Mouse (Mus musculus) neural tube, postnatal 0 days (tissue): ENCODE measurements around the gene Actr3b. TPM values are rescaled to one million over a fixed set of nuclear protein-coding genes. Genes with fewer than 3 reads are reported as not detected.

ENCODE experiments used
- polyA plus RNA-seq: library from polyadenylated mRNA; unstranded; fragments of >200 nt; fragmentation: Nextera tagmentation; extraction: Ambion mirVana; gene quantifications from 2 replicates; pipeline ENCODE4 v1.2.1, GENCODE M21; 2015

The Actr3b gene
- polyA plus RNA-seq = 62.5 and 63.0 TPM in 2 replicates

GRCm38 (mm10) chr5:25759460-25760409 is at the start of gene Actr3b:
Actr3b (plus strand) TSS chr5:25759997.

Other genes with a start within 250 kb of the Actr3b start
- gene Cct8l1, start 243.9 kb upstream of the Actr3b start, polyA plus RNA-seq = 0.08 TPM in 1 of 2 replicates, not detected in the other
- 3.9 and 4.9 TPM in 2 replicates for gene Xrcc2, start 54.2 kb upstream of the Actr3b start, polyA plus RNA-seq
- 0.17 TPM in 2 replicates for gene Gm21663, start 182.4 kb downstream of the Actr3b start, polyA plus RNA-seq
- gene Gm21671, start 194.4 kb downstream of the Actr3b start, polyA plus RNA-seq = 0.45 and 0.47 TPM in 2 replicates
- gene Gm21680, start 212.7 kb downstream of the Actr3b start, polyA plus RNA-seq = 0.26 and 0.36 TPM in 2 replicates
- 0.52 and 0.59 TPM in 2 replicates for gene Gm21698, start 228.7 kb downstream of the Actr3b start, polyA plus RNA-seq
- gene Gm1979, start 244.8 kb downstream of the Actr3b start, polyA plus RNA-seq = 0.48 and 0.70 TPM in 2 replicates